Mouse (Mus musculus) heart, postnatal 25 days (tissue): Measurements from ENCODE around the gene Tecta. TPM values are rescaled to one million over a fixed set of nuclear protein-coding genes. Genes with fewer than 3 reads are reported as not detected.

Source experiments
- DNase-seq: peaks from one replicate; pipeline ENCODE4 v3.0.0; 2022; ENCODE audit warnings: low spot score
- intact Hi-C: fragments of 180-260 bp; cut with DNase I; formaldehyde crosslinking; loops from one replicate; pipeline ENCODE4 v1.15.1; 2025
- total RNA-seq, 2 experiments: library from RNA; stranded (reverse); gene quantifications; 2 replicates each; pipeline ENCODE4 v1.2.3; 2021

Gene Tecta
- total RNA-seq, 2 experiments from 2014 or later = 0.05 TPM; not detected in 1

GRCm38 (mm10) chr9:42326688-42327440 lies 72.9 kb downstream of the Tecta start:
- no peak for DNase-seq
- intact Hi-C loops = loop anchor here (5.0 to 10.0 kb wide), 2 partner anchors 275 to 458 kb away; no protein-coding TSS in a partner anchor

GRCm38 (mm10) chr9:42324640-42325394 lies 74.9 kb downstream of the Tecta start:
- intact Hi-C loops = loop anchor here (5.0 to 10.0 kb wide), 2 partner anchors 277 to 460 kb away; no protein-coding TSS in a partner anchor
- DNase-seq = no peak

- intact Hi-C loops = loop anchor here (10.0 kb wide), 1 partner anchor 462 kb away; no protein-coding TSS in a partner anchor
- no peak for DNase-seq
Observed at GRCm38 (mm10) chr9:42323238-42323637, 76.5 kb downstream of the Tecta start.

- no peak for DNase-seq
- intact Hi-C loops = loop anchor here (10.0 kb wide), 1 partner anchor 463 kb away; no protein-coding TSS in a partner anchor
Observed at GRCm38 (mm10) chr9:42321442-42321841, 78.3 kb downstream of the Tecta start.

GRCm38 (mm10) chr9:42320616-42321015 lies 79.1 kb downstream of the Tecta start:
- no peak for DNase-seq
- intact Hi-C loops = loop anchor here (10.0 kb wide), 1 partner anchor 464 kb away; no protein-coding TSS in a partner anchor

GRCm38 (mm10) chr9:42318455-42318987 lies 81.2 kb downstream of the Tecta start:
- no peak for DNase-seq
- intact Hi-C loops = no loop called here

- intact Hi-C loops = no loop called here
- DNase-seq = no peak
Observed at GRCm38 (mm10) chr9:42317337-42317736, 82.4 kb downstream of the Tecta start.

- intact Hi-C loops = no loop called here
- no peak for DNase-seq
Observed at GRCm38 (mm10) chr9:42315816-42316215, 83.9 kb downstream of the Tecta start.

GRCm38 (mm10) chr9:42314959-42315358 lies 84.8 kb downstream of the Tecta start:
- DNase-seq = no peak
- intact Hi-C loops = no loop called here

GRCm38 (mm10) chr9:42314388-42314787 lies 85.3 kb downstream of the Tecta start:
- DNase-seq = no peak
- intact Hi-C loops = no loop called here

- DNase-seq = no peak
- intact Hi-C loops = no loop called here
Observed at GRCm38 (mm10) chr9:42313872-42314271, 85.9 kb downstream of the Tecta start.

GRCm38 (mm10) chr9:42311311-42311710 lies 88.4 kb downstream of the Tecta start:
- no peak for DNase-seq
- intact Hi-C loops = no loop called here

- DNase-seq = no peak
- intact Hi-C loops = no loop called here
Observed at GRCm38 (mm10) chr9:42303894-42304293, 95.8 kb downstream of the Tecta start.

- intact Hi-C loops = no loop called here
- no peak for DNase-seq
Observed at GRCm38 (mm10) chr9:42301082-42301633, 98.6 kb downstream of the Tecta start.

GRCm38 (mm10) chr9:42296297-42296922 lies 103.3 kb downstream of the Tecta start:
- DNase-seq = no peak

GRCm38 (mm10) chr9:42294131-42294530 lies 105.6 kb downstream of the Tecta start:
- no peak for DNase-seq
- intact Hi-C loops = no loop called here

More at GRCm38 (mm10) chr9:42296297-42296922, 103.3 kb downstream of the Tecta start:
- intact Hi-C loops = no loop called here

- intact Hi-C loops = no loop called here
- no peak for DNase-seq
Observed at GRCm38 (mm10) chr9:42293596-42293995, 106.1 kb downstream of the Tecta start.

- intact Hi-C loops = no loop called here
- DNase-seq = no peak
Observed at GRCm38 (mm10) chr9:42293051-42293450, 106.7 kb downstream of the Tecta start.

- intact Hi-C loops = no loop called here
- DNase-seq = no peak
Observed at GRCm38 (mm10) chr9:42279676-42280075, 120.1 kb downstream of the Tecta start.
